Mouse (Mus musculus) megakaryocyte, embryonic 14.5 days (primary cell): Measurements from ENCODE around the gene Tmem108.

Experiments used
- FLI1 ChIP-seq: IDR thresholded peaks from 2 replicates; pipeline ENCODE4 v1.6.1; 2012; ENCODE audit warnings: low read length, inconsistent platforms, mixed read lengths
- GATA1 ChIP-seq: IDR thresholded peaks from 3 replicates; pipeline ENCODE4 v1.6.1; 2012; ENCODE audit warnings: mixed read lengths, low read length, inconsistent platforms, borderline replicate concordance

- no peak for TF ChIP-seq GATA1
- TF ChIP-seq FLI1, result no peak
Measured at GRCm38 (mm10) chr9:103485606-103486005, 276.0 kb downstream of the Tmem108 start.
